Mouse (Mus musculus): Measurements from ENCODE around the gene Gatad2a. TPM values are rescaled to one million over a fixed set of nuclear protein-coding genes. Genes with fewer than 3 reads are reported as not detected.
"Not testable (repeated sequence)": the region's sequence is repeated elsewhere in the genome, so short reads cannot be mapped to it uniquely, and the experiment has no call there.

The Gatad2a gene
- total RNA-seq (2017) = 37.5 and 63.5 TPM in 2 replicates

DNA sequence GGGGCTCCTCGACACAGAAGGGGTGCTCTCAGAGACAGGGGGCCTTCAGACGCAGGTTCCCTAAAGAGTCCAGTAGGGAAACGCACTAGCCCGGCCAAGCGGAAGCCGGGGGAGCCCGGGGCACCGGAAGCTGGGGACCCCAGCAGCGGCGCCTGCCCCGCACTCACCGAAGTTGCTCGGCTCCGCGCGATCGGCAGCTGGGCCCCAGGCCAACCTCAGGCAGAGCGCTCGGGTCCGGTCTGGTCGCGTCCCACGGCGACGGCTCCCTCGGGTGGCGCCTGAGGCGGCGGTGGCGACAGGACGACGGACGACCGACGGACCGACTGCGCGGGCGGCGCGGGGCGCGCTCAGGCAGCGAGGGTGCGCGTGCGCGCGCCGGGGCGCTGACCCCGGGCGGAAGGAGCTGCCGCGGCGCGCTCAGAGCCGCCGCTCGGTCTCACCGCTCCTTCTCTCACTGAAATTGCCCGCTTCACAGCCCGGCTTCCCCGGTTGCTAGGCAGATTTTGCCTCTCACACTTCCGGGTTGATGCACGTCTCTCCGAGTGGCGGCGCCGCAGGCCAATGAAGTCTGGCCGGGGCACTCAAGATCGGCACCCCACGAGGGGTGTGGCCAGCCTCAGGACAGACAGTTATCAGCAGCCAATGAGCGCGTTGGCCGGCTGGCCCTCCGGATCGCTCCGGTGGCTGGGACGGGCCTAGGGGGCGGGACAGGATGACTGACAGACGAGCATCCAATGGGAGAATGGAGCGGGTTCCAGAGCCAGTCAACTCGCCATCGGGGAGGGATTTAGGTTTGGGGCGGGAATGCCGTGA, at the start of gene Gatad2a:
Gene Gatad2a (minus strand): TSS at position 609 of the 813 bp plus-strand sequence.
- ATAC-seq (replicated peaks in 1 of 2; ENCODE audit: insufficient read depth in 1 of 2, low FRiP score in 2 of 2, low TSS enrichment in 1 of 2, low read depth in 1 of 2, poor library complexity in 2 of 2, severe bottlenecking in 2 of 2) = peak; percentile 94 to 95

DNA sequence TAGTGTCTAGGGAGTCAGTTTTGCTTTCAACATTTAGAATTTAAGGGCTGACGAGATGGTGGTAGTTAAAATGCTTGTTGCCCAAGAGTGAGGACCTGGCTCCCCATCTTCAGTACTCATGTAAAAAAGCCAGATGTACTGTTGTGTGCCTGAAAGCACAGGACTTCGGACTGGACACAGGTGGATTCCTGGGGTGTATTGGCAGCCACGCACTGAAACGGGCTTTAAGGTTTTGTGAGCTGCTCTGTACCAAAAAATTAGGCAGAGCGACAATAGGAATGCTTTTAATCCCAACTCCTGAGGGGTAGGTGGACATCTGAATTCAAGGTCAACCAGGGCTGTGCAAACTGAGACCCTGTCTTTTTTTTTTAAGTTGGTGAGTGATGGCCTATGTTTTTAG, 47.8 kb upstream of the Gatad2a start:
- no peak for ATAC-seq (replicated peaks in 1 of 2; ENCODE audit: insufficient read depth in 1 of 2, low FRiP score in 2 of 2, low TSS enrichment in 1 of 2, low read depth in 1 of 2, poor library complexity in 2 of 2, severe bottlenecking in 2 of 2)

DNA sequence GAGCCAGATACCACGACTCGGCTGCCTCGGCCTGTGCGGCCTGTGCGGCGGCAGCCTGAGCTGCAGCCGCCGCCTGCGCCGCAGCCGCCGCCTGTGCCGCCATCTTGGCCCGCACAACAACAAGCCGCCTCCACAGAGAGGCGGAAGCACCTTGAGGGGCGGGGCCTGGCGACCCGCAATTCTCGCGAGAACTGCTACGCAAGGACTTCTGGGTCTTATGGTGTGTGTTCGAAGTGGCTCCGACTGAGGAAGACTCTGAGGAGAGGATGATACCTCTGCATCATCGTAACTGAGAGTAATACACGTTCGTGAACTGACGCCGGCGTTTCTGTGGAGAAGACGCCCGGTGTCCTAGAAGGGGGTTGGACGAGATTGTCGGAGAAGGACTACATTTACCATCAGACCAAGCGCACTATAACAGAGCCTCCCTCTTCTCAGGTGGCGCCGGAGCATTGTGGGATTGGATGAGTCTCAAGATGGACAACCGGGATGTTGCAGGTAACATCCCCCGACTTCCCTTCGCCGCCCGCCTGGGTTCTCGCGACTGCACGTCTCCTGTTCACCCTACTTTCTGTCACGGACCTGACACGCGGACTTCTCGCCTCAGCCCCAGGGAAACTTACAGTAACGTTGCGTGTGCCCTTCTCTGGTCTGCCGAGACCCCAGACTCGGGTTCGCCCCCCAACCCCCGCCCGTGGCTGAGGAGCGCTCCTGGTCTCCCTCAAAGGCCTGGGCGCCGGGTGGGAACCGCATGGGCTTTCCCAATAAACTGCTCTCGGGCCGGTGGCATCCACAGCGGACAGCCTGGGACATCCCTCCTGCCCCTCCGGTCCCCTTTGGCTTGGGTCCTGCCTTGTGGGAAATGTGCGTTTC, 46.6 kb upstream of the Gatad2a start, which contains the start of the genes Mau2 and Sugp1:
Gene Mau2 (minus strand): TSS at position 152 of the 873 bp plus-strand sequence.
Gene Sugp1 (plus strand): TSS at position 231 of the 873 bp plus-strand sequence.
- ATAC-seq (replicated peaks in 1 of 2; ENCODE audit: insufficient read depth in 1 of 2, low FRiP score in 2 of 2, low TSS enrichment in 1 of 2, low read depth in 1 of 2, poor library complexity in 2 of 2, severe bottlenecking in 2 of 2) = peak; percentile 95 to 96

DNA sequence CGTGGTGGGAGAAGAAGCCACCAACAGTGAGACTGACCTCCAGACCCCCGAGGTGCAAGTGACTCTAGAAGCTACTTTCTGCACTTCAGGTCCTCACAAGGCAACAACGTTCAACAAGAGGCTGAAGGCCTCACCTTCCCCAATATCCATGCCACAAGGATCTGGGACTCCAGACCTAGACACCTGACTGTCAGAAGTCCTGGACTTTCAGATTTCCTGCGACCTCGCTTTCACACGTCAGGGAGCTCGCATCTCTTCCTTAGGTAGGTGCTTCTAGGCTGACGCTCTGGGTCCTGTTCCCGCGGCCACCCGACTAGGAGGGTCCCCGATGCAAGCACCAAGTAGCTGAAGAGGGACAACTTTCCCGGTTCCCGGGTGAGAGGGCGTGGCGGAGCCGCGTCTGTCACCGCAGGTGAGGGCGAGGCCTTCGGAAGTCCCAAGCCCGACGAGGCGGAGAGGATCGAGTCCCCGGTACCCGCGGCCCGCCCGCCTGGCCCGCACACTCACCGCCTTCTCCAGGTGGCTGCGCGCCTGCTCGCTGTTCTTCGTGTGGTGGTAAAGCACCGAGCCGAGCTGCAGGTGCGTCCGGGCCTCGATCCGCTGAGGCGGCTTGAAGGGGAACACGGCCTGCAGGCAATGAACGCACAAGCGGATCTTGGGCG, 45.8 kb upstream of the Gatad2a start:
- ATAC-seq (replicated peaks in 1 of 2; ENCODE audit: insufficient read depth in 1 of 2, low FRiP score in 2 of 2, low TSS enrichment in 1 of 2, low read depth in 1 of 2, poor library complexity in 2 of 2, severe bottlenecking in 2 of 2) = no peak

DNA sequence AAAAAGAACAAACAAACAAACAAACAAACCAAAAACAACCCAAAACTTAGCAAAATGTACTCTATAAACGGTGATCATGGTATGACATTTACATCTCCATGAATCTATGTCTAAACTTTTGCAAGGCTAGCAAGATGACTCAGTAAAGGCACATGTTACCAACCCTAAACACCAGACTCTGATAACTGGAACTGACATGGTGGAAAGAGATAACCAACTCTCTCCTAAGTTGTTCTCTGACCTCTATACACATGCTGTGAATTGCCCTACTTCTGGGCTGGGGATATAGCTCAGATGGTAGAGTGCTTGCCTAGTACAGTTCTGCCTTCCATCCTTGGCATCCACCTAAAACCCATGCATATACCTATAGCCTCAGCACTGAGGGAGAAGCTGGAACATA, 41.8 kb upstream of the Gatad2a start:
- no peak for ATAC-seq (replicated peaks in 1 of 2; ENCODE audit: insufficient read depth in 1 of 2, low FRiP score in 2 of 2, low TSS enrichment in 1 of 2, low read depth in 1 of 2, poor library complexity in 2 of 2, severe bottlenecking in 2 of 2)

DNA sequence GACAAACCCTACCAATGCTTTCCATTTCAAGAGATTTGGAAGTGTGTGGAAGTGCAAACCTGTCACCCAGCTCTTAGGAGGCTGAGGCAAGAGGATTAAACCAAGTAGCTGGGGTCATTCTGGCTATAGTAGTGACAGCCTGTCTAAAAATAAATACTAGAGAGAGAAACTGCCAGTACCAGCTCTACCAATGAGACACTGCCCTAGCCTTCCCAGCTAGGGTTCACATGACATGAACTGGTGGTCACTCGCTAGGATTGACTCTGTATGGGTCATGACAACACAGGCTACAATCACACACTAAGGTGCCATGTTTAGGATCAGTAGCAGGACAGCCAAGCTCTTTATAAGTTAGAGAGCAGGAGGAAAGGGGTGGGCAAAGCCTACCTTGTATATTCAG, 34.1 kb upstream of the Gatad2a start:
- no peak for ATAC-seq (replicated peaks in 1 of 2; ENCODE audit: insufficient read depth in 1 of 2, low FRiP score in 2 of 2, low TSS enrichment in 1 of 2, low read depth in 1 of 2, poor library complexity in 2 of 2, severe bottlenecking in 2 of 2)

DNA sequence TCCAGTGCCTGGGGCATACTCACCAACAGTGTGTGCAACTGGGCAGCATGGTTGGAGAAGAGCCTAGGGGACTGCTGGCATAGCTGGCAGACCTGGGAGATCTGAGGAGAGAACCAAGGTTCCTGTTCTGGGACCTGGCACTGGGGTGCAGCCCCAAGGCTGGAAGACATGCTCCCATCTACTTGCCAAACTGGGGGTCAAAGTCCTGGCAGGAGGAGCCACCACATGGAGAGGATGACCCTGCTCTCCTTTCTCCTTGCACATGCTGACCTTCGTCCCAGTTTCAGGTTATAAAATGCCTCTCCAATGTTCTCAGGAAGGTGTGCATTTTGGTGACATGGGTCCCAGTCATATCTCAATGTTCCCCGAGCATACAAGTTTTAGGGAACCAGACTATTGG, 30.0 kb upstream of the Gatad2a start:
- no peak for ATAC-seq (replicated peaks in 1 of 2; ENCODE audit: insufficient read depth in 1 of 2, low FRiP score in 2 of 2, low TSS enrichment in 1 of 2, low read depth in 1 of 2, poor library complexity in 2 of 2, severe bottlenecking in 2 of 2)

DNA sequence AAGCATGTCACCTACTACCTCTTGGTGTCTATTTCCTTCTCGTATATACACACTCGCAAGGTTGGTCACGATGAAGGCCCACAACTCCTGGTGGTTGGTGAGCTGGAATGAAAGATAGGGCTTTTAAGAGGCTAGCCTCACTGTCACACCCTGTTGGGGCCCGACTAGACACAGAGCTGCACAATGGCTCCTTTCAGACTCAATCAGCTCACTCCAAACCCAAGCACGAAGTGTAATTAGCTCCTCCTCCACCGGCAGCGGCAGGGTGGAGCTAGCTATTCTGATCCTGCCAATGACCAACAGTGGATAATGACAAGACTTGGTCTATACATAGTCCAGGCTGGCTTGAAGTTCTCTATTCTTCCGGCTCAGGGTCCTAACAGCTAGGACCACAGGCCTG, 27.4 kb upstream of the Gatad2a start:
- no peak for ATAC-seq (replicated peaks in 1 of 2; ENCODE audit: insufficient read depth in 1 of 2, low FRiP score in 2 of 2, low TSS enrichment in 1 of 2, low read depth in 1 of 2, poor library complexity in 2 of 2, severe bottlenecking in 2 of 2)

DNA sequence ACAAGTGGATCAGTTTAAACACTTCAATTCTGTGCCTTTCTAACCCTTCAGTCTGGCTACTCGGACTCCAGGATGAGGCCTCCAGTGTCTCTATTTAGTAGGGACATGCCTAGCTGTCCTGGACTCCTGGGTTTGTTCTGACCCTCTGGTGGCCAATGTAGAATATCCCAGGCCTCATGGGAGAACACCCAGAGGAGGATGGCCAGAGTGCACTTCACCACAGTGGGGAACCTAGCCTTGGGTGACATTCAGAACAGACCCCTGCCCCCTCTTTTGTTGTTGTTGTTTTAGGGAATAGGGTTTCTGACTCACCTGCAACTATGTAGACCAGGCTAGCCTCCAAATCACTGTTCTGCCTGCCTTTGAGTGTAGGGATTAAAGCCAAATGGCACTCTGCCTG, 18.8 kb upstream of the Gatad2a start:
- ATAC-seq (replicated peaks in 1 of 2; ENCODE audit: insufficient read depth in 1 of 2, low FRiP score in 2 of 2, low TSS enrichment in 1 of 2, low read depth in 1 of 2, poor library complexity in 2 of 2, severe bottlenecking in 2 of 2) = no peak

DNA sequence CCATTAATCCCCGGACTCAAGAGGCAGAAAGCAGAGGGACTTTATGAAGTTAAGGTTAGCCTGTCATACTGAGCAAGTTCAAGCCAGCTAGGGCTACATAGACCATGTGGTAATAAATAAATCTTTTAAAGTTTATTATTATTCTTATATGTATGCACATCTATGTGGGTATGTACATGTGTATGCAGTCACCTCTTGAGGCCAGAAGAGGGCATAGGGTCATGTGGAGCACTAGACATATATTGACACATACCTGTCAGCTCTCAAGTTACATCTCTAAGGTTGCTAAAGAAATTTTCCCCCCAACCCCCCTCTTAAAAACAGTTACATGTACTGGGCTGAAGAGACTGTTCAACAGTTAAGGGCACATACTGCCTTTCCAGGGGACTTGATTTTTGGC, 16.6 kb upstream of the Gatad2a start:
- ATAC-seq (replicated peaks in 1 of 2; ENCODE audit: insufficient read depth in 1 of 2, low FRiP score in 2 of 2, low TSS enrichment in 1 of 2, low read depth in 1 of 2, poor library complexity in 2 of 2, severe bottlenecking in 2 of 2) = no peak

DNA sequence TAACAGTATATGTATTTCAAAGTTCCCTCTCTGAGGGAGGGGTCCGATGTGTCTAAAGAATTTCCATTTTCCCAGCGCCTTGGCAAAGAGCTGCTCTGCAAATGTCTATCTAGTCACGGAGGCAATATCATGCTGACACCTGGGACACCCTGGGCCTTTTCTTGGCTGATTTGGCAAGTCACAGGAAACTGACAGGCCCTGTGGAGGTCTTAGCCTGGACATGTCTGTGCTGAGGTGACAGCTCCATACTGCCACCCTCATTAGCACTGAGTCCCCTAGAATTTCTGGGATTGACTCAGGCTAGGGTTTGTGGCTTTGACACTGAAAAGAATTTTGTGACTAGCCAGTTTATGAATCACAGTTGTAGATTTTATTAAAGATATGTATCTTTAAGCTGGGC, 16.2 kb upstream of the Gatad2a start:
- no peak for ATAC-seq (replicated peaks in 1 of 2; ENCODE audit: insufficient read depth in 1 of 2, low FRiP score in 2 of 2, low TSS enrichment in 1 of 2, low read depth in 1 of 2, poor library complexity in 2 of 2, severe bottlenecking in 2 of 2)

DNA sequence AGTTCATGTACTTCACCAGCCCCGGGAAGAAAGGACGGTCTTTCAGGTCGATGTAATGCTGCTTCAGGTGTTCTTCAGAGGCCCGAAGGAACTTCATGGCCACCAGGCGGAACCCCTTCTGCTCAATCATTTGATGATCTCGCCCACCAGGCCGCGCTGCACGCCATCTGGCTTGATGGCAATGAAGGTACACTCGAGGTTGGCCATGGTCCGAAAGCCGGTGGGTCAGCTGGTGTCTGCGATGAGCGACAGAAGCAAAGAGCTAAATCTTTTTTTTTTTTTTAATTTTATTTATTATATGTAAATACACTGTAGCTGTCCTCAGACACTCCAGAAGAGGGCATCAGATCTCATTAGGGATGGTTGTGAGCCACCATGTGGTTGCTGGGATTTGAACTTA, 14.6 kb upstream of the Gatad2a start:
- not testable (repeated sequence) for ATAC-seq (replicated peaks in 1 of 2; ENCODE audit: insufficient read depth in 1 of 2, low FRiP score in 2 of 2, low TSS enrichment in 1 of 2, low read depth in 1 of 2, poor library complexity in 2 of 2, severe bottlenecking in 2 of 2)

DNA sequence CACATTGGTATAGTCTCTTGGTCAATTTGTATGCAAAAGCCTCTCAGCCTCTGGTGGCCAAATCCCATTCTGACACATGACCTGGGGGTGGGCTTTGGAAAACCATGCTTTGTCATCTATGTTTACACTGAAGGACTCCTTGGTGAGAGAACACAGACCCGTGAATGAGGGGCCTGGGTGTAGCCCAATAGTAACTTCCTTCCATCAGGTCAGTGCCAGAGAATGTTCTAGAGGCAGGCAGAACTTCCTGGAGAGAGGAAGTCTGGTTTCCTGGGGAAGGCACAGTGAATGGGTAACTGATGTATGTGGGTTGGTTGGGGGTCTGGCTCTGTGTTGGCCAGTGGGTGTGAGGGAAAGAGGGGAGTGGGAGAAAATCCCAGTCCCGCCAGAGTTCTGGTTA, 9.0 kb upstream of the Gatad2a start:
- no peak for ATAC-seq (replicated peaks in 1 of 2; ENCODE audit: insufficient read depth in 1 of 2, low FRiP score in 2 of 2, low TSS enrichment in 1 of 2, low read depth in 1 of 2, poor library complexity in 2 of 2, severe bottlenecking in 2 of 2)

DNA sequence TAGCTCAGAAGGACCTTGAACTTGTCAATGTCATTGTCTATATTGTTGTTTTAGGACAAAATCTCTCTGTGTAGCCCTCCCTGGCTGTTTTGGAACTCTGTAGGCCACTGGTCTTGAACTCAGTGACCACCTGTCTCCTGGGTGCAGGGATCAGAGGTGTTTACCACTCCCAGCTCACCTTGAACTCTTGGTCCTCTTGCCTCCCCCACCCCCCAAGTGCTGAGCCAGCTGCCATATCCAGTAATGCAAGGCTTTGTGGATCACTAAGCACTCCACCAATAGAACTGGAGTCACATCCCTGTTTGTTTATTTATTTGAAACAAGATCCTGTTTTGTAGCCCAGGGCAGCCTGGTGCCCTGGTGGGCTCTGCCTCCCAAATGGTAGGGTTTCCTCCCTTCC, 8.2 kb upstream of the Gatad2a start:
- no peak for ATAC-seq (replicated peaks in 1 of 2; ENCODE audit: insufficient read depth in 1 of 2, low FRiP score in 2 of 2, low TSS enrichment in 1 of 2, low read depth in 1 of 2, poor library complexity in 2 of 2, severe bottlenecking in 2 of 2)

DNA sequence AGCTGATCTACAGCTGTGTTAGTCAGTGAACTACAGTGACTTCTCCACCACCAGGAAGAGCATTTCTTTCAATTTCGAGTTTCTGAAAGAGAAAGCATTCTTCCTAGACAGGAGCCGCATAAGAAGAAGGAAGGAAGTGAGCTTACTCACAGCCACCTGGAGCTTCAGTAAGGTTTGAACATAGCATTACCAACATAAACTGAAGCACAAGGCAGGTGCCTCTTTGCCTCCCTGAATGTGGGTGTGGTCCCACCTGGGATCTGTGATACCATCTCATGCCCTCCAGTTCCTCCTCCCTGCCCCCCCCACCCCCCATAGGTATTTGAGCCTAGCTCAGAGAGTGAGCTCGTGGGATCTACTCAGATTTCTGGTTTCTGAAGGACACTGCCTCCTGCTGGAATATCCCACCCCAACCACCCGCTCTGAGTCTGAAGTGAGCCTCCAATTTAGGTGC, 7.0 kb upstream of the Gatad2a start:
- ATAC-seq (replicated peaks in 1 of 2; ENCODE audit: insufficient read depth in 1 of 2, low FRiP score in 2 of 2, low TSS enrichment in 1 of 2, low read depth in 1 of 2, poor library complexity in 2 of 2, severe bottlenecking in 2 of 2) = peak; percentile 34 to 38; a peak in 2 of 4 replicates

DNA sequence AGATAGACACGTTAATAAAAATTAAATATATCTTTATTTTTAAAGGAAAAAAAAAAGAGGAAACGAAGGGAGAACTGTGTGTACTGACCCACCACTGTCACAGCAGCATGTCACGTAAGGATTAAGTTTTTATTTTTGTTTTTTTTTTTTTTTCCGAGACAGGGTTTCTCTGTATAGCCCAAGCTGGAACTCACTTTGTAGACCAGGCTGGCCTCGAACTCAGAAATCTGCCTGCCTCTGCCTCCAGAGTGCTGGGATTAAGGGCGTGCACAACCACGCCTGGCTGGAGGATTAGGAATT, 5.7 kb upstream of the Gatad2a start:
- not testable (repeated sequence) for ATAC-seq (replicated peaks in 1 of 2; ENCODE audit: insufficient read depth in 1 of 2, low FRiP score in 2 of 2, low TSS enrichment in 1 of 2, low read depth in 1 of 2, poor library complexity in 2 of 2, severe bottlenecking in 2 of 2)

DNA sequence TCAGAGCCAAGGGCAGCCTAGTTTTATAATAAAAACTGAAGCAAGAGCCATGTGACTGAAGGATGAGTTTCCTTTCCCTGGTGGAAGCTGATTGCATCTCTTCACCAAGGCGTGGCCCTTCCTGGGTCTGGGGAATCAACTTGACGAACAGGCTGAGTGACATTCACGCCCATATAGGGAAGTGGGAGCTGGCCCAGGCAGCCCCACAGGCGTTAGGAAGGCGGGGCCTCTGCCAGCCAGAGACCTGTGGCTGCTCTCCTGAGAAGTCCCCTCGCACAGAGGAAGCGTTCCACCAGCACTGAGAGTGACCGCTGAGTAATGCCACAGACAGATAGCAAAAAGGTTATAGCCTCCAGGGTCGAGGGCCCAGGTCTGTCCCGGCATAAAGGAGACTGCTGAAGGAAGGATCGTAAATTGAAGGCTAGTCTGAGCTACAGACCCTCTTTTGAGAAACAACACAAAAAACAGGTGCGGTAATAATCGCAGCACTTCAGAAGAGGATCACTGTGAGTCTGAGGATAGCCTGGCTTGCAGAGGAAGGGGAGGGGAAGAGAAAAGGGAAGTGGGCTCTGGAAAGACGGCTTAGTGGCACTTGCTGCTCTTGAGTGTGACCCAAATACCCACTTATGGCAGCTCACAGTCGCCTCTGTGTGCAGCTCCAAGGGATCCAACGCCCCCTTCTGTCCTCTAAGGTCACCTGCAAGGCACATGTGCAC, 5.2 kb upstream of the Gatad2a start:
- ATAC-seq (replicated peaks in 1 of 2; ENCODE audit: insufficient read depth in 1 of 2, low FRiP score in 2 of 2, low TSS enrichment in 1 of 2, low read depth in 1 of 2, poor library complexity in 2 of 2, severe bottlenecking in 2 of 2) = peak; percentile 78 to 85

Measured in hematopoietic stem cell, adult 5-6 weeks (primary cell).